Mouse (Mus musculus) erythroid progenitor cell, adult 5-6 weeks (primary cell): ENCODE measurements around the gene Cd300ld2. TPM values are rescaled to one million over a fixed set of nuclear protein-coding genes. Genes with fewer than 3 reads are reported as not detected.
"Not testable (repeated sequence)": the region's sequence is repeated elsewhere in the genome, so short reads cannot be mapped to it uniquely, and the experiment has no call there.

Experiments used
- ATAC-seq: replicated peaks from 2 replicates; pipeline ENCODE4 v1.8.0; 2016; ENCODE audit warnings: moderate number of reproducible peaks, mild to moderate bottlenecking, moderate TSS enrichment, inconsistent platforms; ENCODE audit not compliant: poor library complexity, low FRiP score, severe bottlenecking
- total RNA-seq, 2 experiments: library from RNA; stranded (forward) in 1 of 2; stranded (reverse) in 1 of 2; fragments of 150-400 nt in 1 of 2; fragments of 186-747, 209-891 nt in 1 of 2; gene quantifications; 2 replicates each; pipeline versions ENCODE4 v1.2.3 to v1.2.4; 2015 to 2017; ENCODE audit warnings: low replicate concordance in 2 of 2

Cd300ld2 gene
- total RNA-seq (2015; ENCODE audit: low replicate concordance), result not detected in 2 replicates
- total RNA-seq (2017; ENCODE audit: low replicate concordance), result not detected in 2 replicates

DNA sequence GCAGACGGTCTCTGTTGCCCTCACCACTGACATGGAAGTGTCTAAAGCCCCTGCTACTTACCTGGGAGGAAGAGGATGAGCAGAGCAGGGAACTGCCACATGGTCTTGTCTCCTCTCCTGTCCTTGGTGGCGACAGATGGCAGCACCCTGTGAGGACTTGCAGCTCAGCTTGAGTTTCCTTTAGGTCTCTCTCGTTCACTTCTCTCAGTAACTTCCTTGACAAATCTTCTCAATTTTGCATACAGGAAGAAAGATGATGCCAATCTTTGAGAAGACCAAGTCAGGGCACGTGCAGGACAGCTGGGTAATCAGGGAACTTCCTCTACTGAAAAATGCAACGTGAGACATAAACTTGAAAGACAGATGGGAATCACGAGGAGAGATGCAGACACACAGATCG lies at the start of gene Cd300ld2:
Gene Cd300ld2 (minus strand): TSS at position 101 of the 400 bp plus-strand sequence.
- ATAC-seq, result not testable (repeated sequence)

GRCm38 (mm10) chr11:115062077-115062476 lies 46.1 kb upstream of the Cd300ld2 start, which contains the start of gene Cd300e:
Gene Cd300e, minus strand, starts transcription at chr11:115062177.
- no peak for ATAC-seq

DNA sequence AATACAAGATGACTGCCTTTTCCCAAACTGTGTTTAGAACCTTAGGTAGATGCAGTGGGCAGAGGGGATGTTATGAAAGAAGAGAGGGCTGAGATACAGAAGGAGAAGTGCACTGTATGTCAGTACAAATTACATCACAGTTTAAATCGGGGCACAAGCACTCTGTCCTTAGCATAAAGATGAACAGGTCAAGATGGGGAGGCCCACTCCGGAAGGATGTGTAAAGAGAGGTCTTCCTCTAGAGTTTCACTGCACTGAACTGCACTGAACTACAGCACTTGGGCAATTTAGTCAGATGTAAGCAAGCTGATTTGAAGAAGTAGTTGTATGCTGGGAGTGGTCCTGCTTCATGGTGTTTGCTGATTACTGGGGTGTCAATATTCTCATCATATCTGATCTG lies 43.8 kb upstream of the Cd300ld2 start:
- ATAC-seq, result no peak

DNA sequence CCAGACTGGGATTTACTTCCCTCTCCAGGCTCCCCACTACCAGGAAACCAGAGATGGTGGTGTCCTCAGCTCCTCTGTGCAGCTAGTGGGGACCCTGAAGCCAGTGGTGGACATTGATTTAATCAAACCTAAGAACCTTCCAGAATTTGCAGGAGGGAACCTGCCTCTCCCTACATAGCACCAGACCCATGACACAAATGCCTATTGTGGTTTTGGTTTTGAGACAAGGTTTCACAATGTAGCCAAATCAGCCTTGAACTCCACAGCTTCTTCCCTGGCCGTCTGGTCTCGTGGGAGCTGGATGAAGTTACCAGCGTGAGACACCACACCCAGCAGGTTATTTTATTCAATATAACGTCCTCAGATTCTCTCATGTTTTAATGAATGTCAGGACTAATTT lies 42.7 kb upstream of the Cd300ld2 start:
- ATAC-seq, result no peak

- ATAC-seq, result no peak
Measured at GRCm38 (mm10) chr11:115054537-115054936, 38.5 kb upstream of the Cd300ld2 start.

DNA sequence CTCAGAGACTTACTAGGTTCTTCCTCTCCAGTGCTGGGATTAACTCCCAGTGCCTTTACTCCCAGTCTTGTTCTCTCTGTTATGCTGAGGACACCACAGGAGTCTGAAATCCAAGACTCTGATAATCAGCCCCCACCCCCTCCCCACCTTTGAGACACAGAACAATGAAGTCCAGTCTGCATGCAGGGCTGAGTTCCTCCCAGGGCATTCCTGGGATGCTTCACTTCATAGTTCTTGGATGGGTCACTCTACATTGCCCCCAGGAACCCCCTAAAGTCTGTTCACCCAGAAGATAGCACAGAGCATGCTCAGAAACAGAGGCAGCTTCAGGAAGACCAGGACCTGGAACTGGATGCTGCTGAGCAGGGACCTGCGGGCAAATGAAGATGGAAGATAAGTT lies 37.0 kb upstream of the Cd300ld2 start:
- ATAC-seq, result no peak

DNA sequence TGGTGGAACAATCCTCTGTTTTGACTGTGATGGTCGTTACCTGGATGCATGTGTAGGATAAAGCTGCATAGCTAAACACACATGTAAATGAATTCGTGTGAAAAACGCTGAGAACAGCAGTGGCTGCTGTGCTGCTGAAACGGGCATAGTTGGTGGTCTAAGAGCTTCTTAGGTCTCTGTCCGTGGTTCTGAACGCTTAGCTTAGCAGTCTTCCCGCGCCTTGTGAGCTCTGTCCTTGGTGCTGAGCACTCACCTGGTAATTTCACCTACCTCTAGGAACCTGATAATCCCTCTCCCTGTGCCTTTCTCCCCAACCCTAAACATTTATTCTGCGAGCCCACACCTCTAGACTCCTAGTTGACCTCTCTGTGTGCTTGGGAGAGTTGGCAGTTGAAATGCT lies 36.2 kb upstream of the Cd300ld2 start:
- ATAC-seq, result no peak

DNA sequence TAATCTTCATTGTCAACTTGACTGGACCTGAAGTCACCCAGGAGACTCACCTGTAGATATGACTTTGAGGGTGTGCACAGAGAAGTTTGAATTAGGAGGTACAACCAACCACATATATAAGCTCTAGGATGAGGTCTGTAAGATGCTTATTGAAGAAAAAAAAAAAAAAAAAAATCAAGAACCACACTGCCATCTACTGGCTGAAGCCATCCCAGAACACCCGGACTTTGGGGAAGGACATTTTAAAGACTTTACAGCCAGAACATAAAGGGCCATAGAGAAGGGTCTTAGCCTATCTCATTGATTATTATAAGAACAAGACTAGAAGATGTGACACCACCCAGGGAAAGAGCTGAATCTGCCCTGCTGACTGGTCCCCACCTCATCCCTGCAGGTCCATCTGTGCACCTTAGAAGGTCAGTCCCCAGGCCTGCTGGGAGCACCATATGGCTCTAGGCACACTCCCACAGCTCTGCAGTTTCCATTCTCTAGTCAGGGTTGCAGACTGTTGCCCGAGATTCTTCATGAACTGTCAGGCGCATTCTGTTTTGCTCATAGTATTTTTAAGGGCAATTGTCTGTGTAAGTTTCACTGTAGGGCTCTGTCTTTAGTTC lies 33.4 kb upstream of the Cd300ld2 start:
- ATAC-seq, result no peak

GRCm38 (mm10) chr11:115048259-115048658 lies 32.3 kb upstream of the Cd300ld2 start, which contains the start of gene Cd300ld3:
Gene Cd300ld3, minus strand, starts transcription at chr11:115048409.
- no peak for ATAC-seq

DNA sequence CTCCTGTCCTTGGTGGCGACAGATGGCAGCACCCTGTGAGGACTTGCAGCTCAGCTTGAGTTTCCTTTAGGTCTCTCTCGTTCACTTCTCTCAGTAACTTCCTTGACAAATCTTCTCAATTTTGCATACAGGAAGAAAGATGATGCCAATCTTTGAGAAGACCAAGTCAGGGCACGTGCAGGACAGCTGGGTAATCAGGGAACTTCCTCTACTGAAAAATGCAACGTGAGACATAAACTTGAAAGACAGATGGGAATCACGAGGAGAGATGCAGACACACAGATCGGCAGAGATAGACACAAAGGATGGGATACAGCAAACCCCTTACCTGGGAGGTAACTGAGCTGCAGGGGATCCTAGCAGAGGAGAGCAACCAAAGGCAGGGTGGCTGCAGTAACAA lies 21.7 kb upstream of the Cd300ld2 start, which contains the start of gene Cd300ld5:
Gene Cd300ld5 (minus strand): TSS at position 101 of the 400 bp plus-strand sequence.
- not testable (repeated sequence) for ATAC-seq

- not testable (repeated sequence) for ATAC-seq
Measured at GRCm38 (mm10) chr11:115026912-115027311, 10.9 kb upstream of the Cd300ld2 start, which contains the start of gene Cd300ld4. Gene Cd300ld4, minus strand, starts transcription at chr11:115027012.

GRCm38 (mm10) chr11:115004070-115004469 lies 11.9 kb downstream of the Cd300ld2 start:
- no peak for ATAC-seq

DNA sequence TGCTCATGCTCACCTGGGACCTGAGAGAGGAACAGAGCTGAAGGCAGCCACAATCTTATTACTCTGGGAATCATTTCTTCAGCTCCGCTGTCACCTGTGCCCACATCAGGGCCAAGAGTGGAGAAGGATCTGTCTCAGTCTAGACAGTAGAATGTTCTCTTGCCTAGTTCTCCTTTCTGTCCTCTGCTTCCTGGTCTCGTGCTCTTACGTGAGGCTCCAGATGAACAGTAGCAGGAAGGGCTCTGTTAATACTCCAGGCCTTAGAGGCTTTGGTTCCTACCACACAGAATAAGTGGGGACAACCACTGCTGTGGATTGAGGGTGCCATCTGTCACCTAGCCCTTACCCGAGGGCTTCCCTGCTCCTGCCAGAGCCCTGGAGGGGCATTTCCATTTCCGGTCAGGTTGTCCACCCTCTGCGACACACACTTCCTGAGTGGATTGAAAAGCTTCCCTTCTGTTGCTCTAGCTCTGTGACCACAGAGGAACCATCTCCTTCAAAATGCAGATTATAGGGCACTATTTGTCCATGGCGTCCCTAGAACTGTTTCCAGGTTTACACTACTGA lies 14.4 kb downstream of the Cd300ld2 start, which contains the start of gene Cd300c2:
Gene Cd300c2 (minus strand): TSS at position 407 of the 567 bp plus-strand sequence.
- no peak for ATAC-seq

DNA sequence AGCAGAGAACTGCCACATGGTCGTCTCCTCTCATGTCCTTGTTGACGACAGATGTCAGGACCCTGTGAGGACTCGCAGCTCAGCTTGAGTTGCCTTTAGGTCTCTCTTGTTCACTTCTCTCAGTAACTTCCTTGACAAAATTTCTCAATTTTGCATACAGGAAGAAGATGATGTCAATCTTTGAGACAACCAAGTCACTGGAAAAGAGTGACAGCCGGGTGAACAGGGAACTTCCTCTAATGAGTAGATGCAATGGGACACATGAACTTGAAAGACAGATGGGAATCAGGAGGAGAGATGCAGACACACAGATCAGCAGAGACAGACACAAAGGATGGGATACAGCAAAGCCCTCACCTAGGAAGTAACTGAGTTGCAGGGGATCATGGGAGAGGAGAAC lies 26.2 kb downstream of the Cd300ld2 start, which contains the start of gene Cd300ld:
Gene Cd300ld (minus strand): TSS at position 130 of the 400 bp plus-strand sequence.
- no peak for ATAC-seq

DNA sequence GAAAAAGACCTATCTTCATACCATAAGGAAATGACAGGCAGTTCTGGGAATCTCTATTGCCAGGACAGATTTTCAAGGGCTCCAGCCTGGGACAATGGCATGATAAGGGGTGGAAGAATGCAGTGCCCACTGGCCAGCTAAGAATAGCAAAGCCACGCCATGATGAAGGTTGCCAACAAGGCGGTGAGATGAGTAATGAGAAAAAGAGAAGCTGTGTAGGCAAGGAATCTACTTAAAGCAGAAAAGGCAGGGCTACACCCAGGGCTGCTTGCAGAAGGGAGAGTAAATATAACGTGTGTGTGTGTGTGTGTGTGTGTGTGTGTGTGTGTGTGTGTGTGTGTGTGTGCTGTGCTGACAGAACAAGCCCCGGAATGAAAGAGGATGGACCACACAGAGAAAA lies 34.1 kb downstream of the Cd300ld2 start:
- ATAC-seq, result no peak

DNA sequence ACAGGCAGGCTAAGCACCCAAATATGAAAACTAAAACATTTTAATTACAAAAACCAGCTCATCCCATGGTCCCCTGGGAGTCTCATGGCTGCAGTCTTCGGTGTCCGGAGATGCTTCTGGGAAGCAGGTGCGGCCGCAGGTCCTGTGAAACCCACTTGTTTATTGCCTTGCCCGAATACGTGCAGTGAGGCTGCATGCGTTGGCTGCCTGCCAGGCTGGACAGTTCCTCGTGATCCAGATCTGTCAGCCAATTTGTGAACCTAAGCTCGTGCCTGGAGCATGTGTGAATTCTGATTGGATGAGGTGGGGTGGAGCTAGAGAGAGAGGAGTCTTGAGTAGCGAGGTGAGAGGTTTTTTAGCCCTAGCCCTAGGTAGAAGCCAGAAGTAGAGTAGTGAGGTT lies 43.3 kb downstream of the Cd300ld2 start:
- ATAC-seq, result no peak

GRCm38 (mm10) chr11:114968752-114969207 lies 47.2 kb downstream of the Cd300ld2 start, which contains the start of gene Cd300c:
Gene Cd300c, minus strand, starts transcription at chr11:114969157.
- no peak for ATAC-seq

DNA sequence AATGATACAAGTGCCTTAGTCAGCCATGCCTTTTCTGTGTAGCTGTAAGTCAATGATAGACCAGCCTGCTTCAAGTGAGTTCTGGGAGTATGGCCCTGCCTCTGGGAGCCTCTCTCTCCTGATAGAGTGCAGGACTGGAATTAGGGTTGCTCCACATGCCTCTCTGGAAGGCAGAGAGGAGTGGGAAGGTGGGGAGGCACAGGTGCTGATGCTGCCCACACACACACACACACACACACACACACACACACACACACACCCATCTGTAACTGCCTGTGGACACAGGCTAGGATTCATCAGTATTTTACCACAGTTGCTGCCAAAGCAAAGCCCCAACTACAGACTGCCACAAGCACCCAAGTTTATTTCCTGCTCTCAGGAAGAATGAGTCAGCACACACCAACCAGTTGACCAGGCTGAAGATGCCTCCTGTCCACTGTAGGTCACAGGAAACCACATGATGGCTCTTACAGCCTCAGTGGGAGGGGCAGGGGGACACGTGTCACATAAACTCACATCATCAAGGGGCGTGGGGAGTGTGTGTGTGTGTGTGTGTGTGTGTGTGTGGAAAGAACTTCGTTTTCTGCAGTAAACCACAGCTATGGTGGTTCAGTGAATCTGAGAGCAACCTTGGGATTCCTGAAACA lies 50.7 kb downstream of the Cd300ld2 start:
- no peak for ATAC-seq

- no peak for ATAC-seq
Measured at GRCm38 (mm10) chr11:114960369-114960768, 55.6 kb downstream of the Cd300ld2 start.
